Comparison of ENCODE assay signal across 18 mouse cellular contexts in genomic region chr1:84382064-84382463, GRCm38 (mm10).
"Had no signal": no experiment of that assay in that cellular context is flagged by ENCODE, and none has a peak within 500 bp of the region (broad histone marks: within the 10 kb centered on the region; RNA-seq: fewer than 3 reads in every experiment).

No protein-coding gene starts in this region.

- H3K4me2 ChIP-seq: lung, embryonic 14.5 days; midbrain, embryonic 12.5 days; neural tube, embryonic 13.5 days; neural tube, embryonic 15.5 days had no signal

- H3K27me3 ChIP-seq: midbrain, embryonic 12.5 days; neural tube, embryonic 13.5 days; neural tube, embryonic 15.5 days had no signal

- H3K9me3 ChIP-seq: midbrain, embryonic 10.5 days; midbrain, embryonic 12.5 days; neural tube, embryonic 13.5 days; neural tube, embryonic 15.5 days had no signal

- H3K9ac ChIP-seq: lung, embryonic 14.5 days; midbrain, embryonic 12.5 days; neural tube, embryonic 13.5 days; neural tube, embryonic 15.5 days had no signal

- H3K4me1 ChIP-seq: midbrain, embryonic 10.5 days had no signal

- H3K36me3 ChIP-seq: midbrain, embryonic 10.5 days; midbrain, embryonic 12.5 days had no signal

- H3K4me3 ChIP-seq: midbrain, embryonic 10.5 days; midbrain, embryonic 12.5 days; myocyte; neural tube, embryonic 13.5 days; neural tube, embryonic 15.5 days had no signal

- DNase-seq: lung, adult 18-20 months; lung, postnatal 4 days; midbrain, embryonic 14.5 days; retina, postnatal 1 day; right cerebral cortex, adult 18-20 months; right cerebral cortex, postnatal 25 days; right cerebral cortex, postnatal 4 days; spleen, adult 18-20 months; thymus, adult 18-20 months; thymus, postnatal 14 days; thymus, postnatal 36 days had no signal

- H3K27ac ChIP-seq: midbrain, embryonic 10.5 days; midbrain, embryonic 12.5 days; neural tube, embryonic 13.5 days; neural tube, embryonic 15.5 days had no signal

- ATAC-seq: midbrain, embryonic 16.5 days had no signal
